Mouse (Mus musculus) liver, embryonic 16.5 days (tissue): ENCODE measurements at regions not wholly inside any gene's neighbourhood (a gene's known extent, or its start where the extent isn't known, plus 50 kb on each side); places are given as distances from the start of the nearest gene placed in this dataset.

Source experiments
- ATAC-seq: fragments of 200-750 bp; cut with Nextera tagmentation; 2 replicates; pipeline ENCODE4 v1.8.0; 2017; ENCODE audit warnings: low read depth, mild to moderate bottlenecking, moderate number of reproducible peaks, moderate library complexity
- H3K27ac ChIP-seq: fragments of 300-500 bp; sonication (generic); 2 replicates; pipeline ENCODE4 v1.5.1; 2014; ENCODE audit warnings: mild to moderate bottlenecking, low read length
- H3K27me3 ChIP-seq: fragments of 300-500 bp; sonication (generic); 2 replicates; pipeline ENCODE4 v1.6.1; 2014; ENCODE audit warnings: low read depth, low read length, mixed read lengths; ENCODE audit not compliant: control insufficient read depth, insufficient read depth
- H3K36me3 ChIP-seq: fragments of 300-500 bp; sonication (generic); 2 replicates; pipeline ENCODE4 v1.6.1; 2014; ENCODE audit warnings: mild to moderate bottlenecking; ENCODE audit not compliant: control insufficient read depth, insufficient read depth
- H3K4me1 ChIP-seq: fragments of 300-500 bp; sonication (generic); 2 replicates; pipeline ENCODE4 v1.6.1; 2014; ENCODE audit warnings: low read depth, low read length, mixed read lengths; ENCODE audit not compliant: control insufficient read depth
- H3K4me2 ChIP-seq: fragments of 300-500 bp; sonication (generic); 2 replicates; pipeline ENCODE4 v1.6.1; 2014; ENCODE audit warnings: low read depth, low read length, mixed read lengths
- H3K4me3 ChIP-seq: fragments of 300-500 bp; sonication (generic); 2 replicates; pipeline ENCODE4 v1.5.1; 2014; ENCODE audit warnings: low read depth, mild to moderate bottlenecking, low read length
- H3K9ac ChIP-seq: fragments of 300-500 bp; sonication (generic); 2 replicates; pipeline ENCODE4 v1.6.1; 2014; ENCODE audit warnings: low read depth, low read length
- H3K9me3 ChIP-seq: fragments of 300-500 bp; sonication (generic); replicated peaks from 2 replicates; pipeline ENCODE4 v1.6.1; 2016; ENCODE audit warnings: low read length; ENCODE audit not compliant: control insufficient read depth
- WGBS: fragments of 180-500 bp; shearing (Covaris S2); extraction: QIAGEN DNeasy Blood & Tissue Kit; methylation state at CpG from one replicate; pipeline ENCODE4 v1.1.7; 2014; ENCODE audit not compliant: insufficient replicate concordance; 5-methylcytosine and 5-hydroxymethylcytosine counted together

GRCm38 (mm10) chr8:7763820-7764219, 897.2 kb downstream of the Efnb2 start:
- Histone ChIP-seq H3K4me2 (no peak overlapping the region), H3K9me3 (no peaks in the 10 kb centered on the region), H3K27me3 (no peaks in the 10 kb centered on the region), H3K36me3 (no peaks in the 10 kb centered on the region), H3K4me1 (no peaks in the 10 kb centered on the region), H3K27ac (no peak overlapping the region), H3K4me3 (no peak overlapping the region), H3K9ac (no peak overlapping the region)
- 50% methylated on average over 3 of the region's 3 CpGs for WGBS
- ATAC-seq: no peak

GRCm38 (mm10) chr8:7760987-7761386, 900.1 kb downstream of the Efnb2 start:
- no peak overlapping the region for H3K27ac ChIP-seq
- no peak overlapping the region for H3K9ac ChIP-seq
- H3K4me3 ChIP-seq: no peak overlapping the region
- 58% methylated on average over 4 of the region's 4 CpGs for WGBS
- no peaks in the 10 kb centered on the region for H3K36me3 ChIP-seq
- H3K4me1 ChIP-seq: no peaks in the 10 kb centered on the region
- H3K4me2 ChIP-seq: no peak overlapping the region
- H3K27me3 ChIP-seq: no peaks in the 10 kb centered on the region
- no peaks in the 10 kb centered on the region for H3K9me3 ChIP-seq
- no peak for ATAC-seq

GRCm38 (mm10) chr8:7732726-7733125, 928.3 kb downstream of the Efnb2 start:
- Histone ChIP-seq H3K27ac (no peak overlapping the region), H3K36me3 (no peaks in the 10 kb centered on the region), H3K4me2 (no peak overlapping the region), H3K9me3 (no peaks in the 10 kb centered on the region), H3K9ac (no peak overlapping the region), H3K4me3 (no peak overlapping the region), H3K4me1 (no peaks in the 10 kb centered on the region), H3K27me3 (no peaks in the 10 kb centered on the region)
- WGBS: 68% methylated on average over 2 of the region's 2 CpGs
- no peak for ATAC-seq

- no peak overlapping the region for H3K9ac ChIP-seq
- no peak overlapping the region for H3K4me3 ChIP-seq
- H3K27ac ChIP-seq: no peak overlapping the region
- ATAC-seq: no peak
- H3K9me3 ChIP-seq: no peaks in the 10 kb centered on the region
- WGBS: 73% methylated on average over 3 of the region's 3 CpGs
- H3K4me2 ChIP-seq: no peak overlapping the region
- no peaks in the 10 kb centered on the region for H3K27me3 ChIP-seq
- H3K36me3 ChIP-seq: no peaks in the 10 kb centered on the region
- no peaks in the 10 kb centered on the region for H3K4me1 ChIP-seq
Measured at GRCm38 (mm10) chr8:7721880-7722279, 939.2 kb downstream of the Efnb2 start.

- Histone ChIP-seq H3K4me1 (no peaks in the 10 kb centered on the region), H3K27ac (no peak overlapping the region), H3K4me2 (no peak overlapping the region), H3K9ac (no peak overlapping the region), H3K36me3 (no peaks in the 10 kb centered on the region), H3K9me3 (no peaks in the 10 kb centered on the region), H3K27me3 (no peaks in the 10 kb centered on the region), H3K4me3 (no peak overlapping the region)
- 49% methylated on average over 5 of the region's 5 CpGs for WGBS
- ATAC-seq: no peak
Measured at GRCm38 (mm10) chr8:7718898-7719696, 941.9 kb downstream of the Efnb2 start.

GRCm38 (mm10) chr8:7710764-7711163, 950.3 kb downstream of the Efnb2 start:
- Histone ChIP-seq H3K9ac (no peak overlapping the region), H3K9me3 (no peaks in the 10 kb centered on the region), H3K27me3 (no peaks in the 10 kb centered on the region), H3K4me1 (no peaks in the 10 kb centered on the region), H3K4me3 (no peak overlapping the region), H3K27ac (no peak overlapping the region), H3K4me2 (no peak overlapping the region), H3K36me3 (no peaks in the 10 kb centered on the region)
- 23% methylated on average over 1 of the region's 1 CpGs for WGBS
- no peak for ATAC-seq

GRCm38 (mm10) chr8:7709406-7709805, 951.6 kb downstream of the Efnb2 start:
- Histone ChIP-seq H3K27ac (no peak overlapping the region), H3K9me3 (no peaks in the 10 kb centered on the region), H3K4me3 (no peak overlapping the region), H3K36me3 (no peaks in the 10 kb centered on the region), H3K27me3 (no peaks in the 10 kb centered on the region), H3K4me1 (no peaks in the 10 kb centered on the region), H3K9ac (no peak overlapping the region), H3K4me2 (no peak overlapping the region)
- WGBS: 78% methylated on average over 1 of the region's 1 CpGs
- no peak for ATAC-seq

- Histone ChIP-seq H3K36me3 (no peaks in the 10 kb centered on the region), H3K4me2 (no peak overlapping the region), H3K9me3 (no peaks in the 10 kb centered on the region), H3K27ac (no peak overlapping the region), H3K4me3 (no peak overlapping the region), H3K4me1 (no peaks in the 10 kb centered on the region), H3K27me3 (no peaks in the 10 kb centered on the region), H3K9ac (no peak overlapping the region)
- ATAC-seq: no peak
- WGBS: 57% methylated on average over 2 of the region's 2 CpGs
Measured at GRCm38 (mm10) chr8:7691355-7691996, 969.6 kb downstream of the Efnb2 start.

- no peaks in the 10 kb centered on the region for H3K36me3 ChIP-seq
- no peaks in the 10 kb centered on the region for H3K9me3 ChIP-seq
- ATAC-seq: no peak
Measured at GRCm38 (mm10) chr8:7653804-7654203, 1007.2 kb downstream of the Efnb2 start.

More at GRCm38 (mm10) chr8:7653804-7654203, 1007.2 kb downstream of the Efnb2 start:
- Histone ChIP-seq H3K9ac (no peak overlapping the region), H3K27me3 (no peaks in the 10 kb centered on the region), H3K4me2 (no peak overlapping the region), H3K4me3 (no peak overlapping the region), H3K27ac (no peak overlapping the region), H3K4me1 (no peaks in the 10 kb centered on the region)
